In the genomic region with DNA sequence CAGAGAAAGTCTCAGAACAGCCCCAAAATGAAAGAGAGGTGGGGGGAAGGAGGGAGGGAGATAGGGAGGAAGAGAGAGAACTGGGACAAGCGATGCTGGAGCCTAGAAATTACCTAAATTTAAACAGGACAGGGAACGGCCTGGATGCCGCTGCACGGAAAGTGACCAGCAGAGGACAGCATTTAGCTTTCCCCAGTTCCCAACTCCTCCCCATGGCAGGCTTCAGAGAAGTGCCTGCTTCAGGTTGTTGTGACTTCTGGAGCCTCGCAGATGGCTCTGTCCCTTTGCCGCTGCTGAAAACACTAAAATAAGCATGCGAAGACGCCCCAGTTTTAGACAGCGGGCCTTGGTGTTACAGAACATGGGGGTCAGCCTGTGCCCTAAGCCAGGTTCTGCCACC, we compare ENCODE assay signal across 8 mouse cellular contexts. TPM values are rescaled to one million over a fixed set of nuclear protein-coding genes. Genes with fewer than 3 reads are reported as not detected.
DNase-seq lines count a peak whose midpoint lies in the region; ATAC-seq and TF ChIP-seq lines count a peak whose summit lies in the region.

No protein-coding gene starts in this region.

- 8% methylated on average over 9 of the region's 9 CpGs for WGBS in embryonic facial prominence, embryonic 11.5 days
- WGBS in heart, embryonic 15.5 days = 9% methylated on average over 9 of the region's 9 CpGs
- WGBS in lung, embryonic 16.5 days = 7% methylated on average over 9 of the region's 9 CpGs

- H3K9me3 ChIP-seq in E14TG2a.4 (ENCODE audit: low read length) = no peaks in the 10 kb centered on the region
- no peaks in the 10 kb centered on the region for H3K9me3 ChIP-seq in embryonic facial prominence, embryonic 11.5 days (replicated peaks; ENCODE audit: control insufficient read depth, low read length)
- H3K9me3 ChIP-seq in heart, embryonic 15.5 days (replicated peaks) = no peaks in the 10 kb centered on the region
- H3K9me3 ChIP-seq in lung, embryonic 16.5 days (ENCODE audit: control insufficient read depth, low read length) = no peaks in the 10 kb centered on the region

- ATAC-seq in embryonic facial prominence, embryonic 11.5 days (replicated peaks; ENCODE audit: insufficient number of reproducible peaks, low FRiP score, low TSS enrichment, low read depth) = no peak
- 0 out of 2 replicates have a peak, but pooled peaks have one; percentile 58 for ATAC-seq in heart, embryonic 15.5 days (replicated peaks; ENCODE audit: insufficient number of reproducible peaks, insufficient read depth, low FRiP score, low read depth)
- peak; percentile 93 for ATAC-seq in lung, embryonic 16.5 days (ENCODE audit: low read depth)
- no peak for ATAC-seq in inflammation-experienced regulatory T-cells, adult 6 months

- H3K4me3 ChIP-seq in E14TG2a.4 (replicated peaks; ENCODE audit: low read length) = no peak overlapping the region
- H3K4me3 ChIP-seq in embryonic facial prominence, embryonic 11.5 days (ENCODE audit: low read depth, low read length) = no peak overlapping the region
- no peak overlapping the region for H3K4me3 ChIP-seq in heart, embryonic 15.5 days
- no peak overlapping the region for H3K4me3 ChIP-seq in lung, embryonic 16.5 days (ENCODE audit: low read length)

- H3K4me1 ChIP-seq in E14TG2a.4 (replicated peaks; ENCODE audit: low read depth, low read length) = peaks cover 44% of the 10 kb centered on the region
- no peaks in the 10 kb centered on the region for H3K4me1 ChIP-seq in embryonic facial prominence, embryonic 11.5 days (ENCODE audit: control insufficient read depth, insufficient read depth, low read length)
- H3K4me1 ChIP-seq in heart, embryonic 15.5 days (replicated peaks) = peaks cover 3% of the 10 kb centered on the region; the same call in 1 of the 2 replicates
- H3K4me1 ChIP-seq in lung, embryonic 16.5 days (replicated peaks; ENCODE audit: control insufficient read depth, insufficient read depth, low read length) = no peaks in the 10 kb centered on the region

- peak overlapping the region; percentile 13; the same call in 1 of the 2 replicates for H3K9ac ChIP-seq in embryonic facial prominence, embryonic 11.5 days (replicated peaks; ENCODE audit: low read length)
- H3K9ac ChIP-seq in heart, embryonic 15.5 days = no peak overlapping the region
- H3K9ac ChIP-seq in lung, embryonic 16.5 days (ENCODE audit: low read length) = no peak overlapping the region

- peak; percentile 82 for DNase-seq in adrenal gland, postnatal 10 days
- DNase-seq in embryonic facial prominence, embryonic 11.5 days (ENCODE audit: low spot score) = peak; percentile 84
- DNase-seq in kidney, postnatal 36 days = peak; percentile 59 to 80
- DNase-seq in retina, embryonic 14.5 days (ENCODE audit: low spot score) = peak; percentile 82

- no peaks in the 10 kb centered on the region for H3K36me3 ChIP-seq in E14TG2a.4 (ENCODE audit: insufficient read depth, low read length)
- H3K36me3 ChIP-seq in embryonic facial prominence, embryonic 11.5 days (replicated peaks; ENCODE audit: control insufficient read depth, insufficient read depth, low read depth, low read length) = no peaks in the 10 kb centered on the region; the same call in 1 of the 2 replicates
- no peaks in the 10 kb centered on the region for H3K36me3 ChIP-seq in heart, embryonic 15.5 days
- H3K36me3 ChIP-seq in lung, embryonic 16.5 days (ENCODE audit: control insufficient read depth, insufficient read depth, low read length) = no peaks in the 10 kb centered on the region

- H3K27ac ChIP-seq in embryonic facial prominence, embryonic 11.5 days (replicated peaks; ENCODE audit: low read depth, low read length) = no peak overlapping the region
- H3K27ac ChIP-seq in heart, embryonic 15.5 days = no peak overlapping the region
- no peak overlapping the region for H3K27ac ChIP-seq in lung, embryonic 16.5 days (ENCODE audit: low read length)

- TF ChIP-seq CTCF in E14TG2a.4 (conservative IDR thresholded peaks at IDR 0.05; ENCODE audit: low read length) = peak; percentile 98

- H3K27me3 ChIP-seq in E14TG2a.4 (ENCODE audit: insufficient read depth, low read length) = no peaks in the 10 kb centered on the region
- H3K27me3 ChIP-seq in embryonic facial prominence, embryonic 11.5 days (ENCODE audit: control insufficient read depth, insufficient read depth, low read length) = no peaks in the 10 kb centered on the region
- H3K27me3 ChIP-seq in heart, embryonic 15.5 days = no peaks in the 10 kb centered on the region
- H3K27me3 ChIP-seq in lung, embryonic 16.5 days (ENCODE audit: control insufficient read depth, insufficient read depth, low read depth, low read length) = no peaks in the 10 kb centered on the region

- no peak overlapping the region for H3K4me2 ChIP-seq in embryonic facial prominence, embryonic 11.5 days (ENCODE audit: low read depth, low read length)
- no peak overlapping the region for H3K4me2 ChIP-seq in heart, embryonic 15.5 days
- no peak overlapping the region for H3K4me2 ChIP-seq in lung, embryonic 16.5 days (ENCODE audit: low read depth, low read length)

RNA-seq across cellular contexts. Expression of a gene that starts 25.5 kb away (rescaled TPM):
- total RNA-seq in adrenal gland, postnatal 10 days (2021) = 10 to 100 TPM; 48.8 to 56.2 TPM
- polyA plus RNA-seq in embryonic facial prominence, embryonic 11.5 days (2014; fragmentation: Nextera tagmentation; extraction: Ambion mirVana) = 7.1 and 9.1 TPM in 2 replicates
- polyA plus RNA-seq in heart, embryonic 15.5 days (2015; fragmentation: Nextera tagmentation; extraction: Ambion mirVana) = 27.0 and 31.6 TPM in 2 replicates
- polyA plus RNA-seq in lung, embryonic 16.5 days (2015; fragmentation: Nextera tagmentation; extraction: Ambion mirVana) = 32.0 and 34.2 TPM in 2 replicates
- polyA plus RNA-seq in inflammation-experienced regulatory T-cells, adult 6 months (2017; shearing (Covaris generic)) = 10 to 100 TPM; 55.1 to 93.1 (median 65.4) TPM

RNA-seq across cellular contexts. Expression of a gene that starts 47.6 kb away (rescaled TPM):
- total RNA-seq in adrenal gland, postnatal 10 days (2021) = 10 to 100 TPM; 40.5 to 42.0 TPM
- polyA plus RNA-seq in embryonic facial prominence, embryonic 11.5 days (2014; fragmentation: Nextera tagmentation; extraction: Ambion mirVana) = 23.6 and 24.5 TPM in 2 replicates
- 22.4 and 26.8 TPM in 2 replicates for polyA plus RNA-seq in heart, embryonic 15.5 days (2015; fragmentation: Nextera tagmentation; extraction: Ambion mirVana)
- 12.8 and 14.6 TPM in 2 replicates for polyA plus RNA-seq in lung, embryonic 16.5 days (2015; fragmentation: Nextera tagmentation; extraction: Ambion mirVana)
- polyA plus RNA-seq in inflammation-experienced regulatory T-cells, adult 6 months (2017; shearing (Covaris generic)) = under 1 TPM; 0.11 to 0.28 (median 0.23) TPM

Comparison
In these comparisons a context has a peak if more than half of its experiments do, and no peak if none do; other contexts are left out.
1. ATAC-seq: peak in heart, embryonic 15.5 days (single experiment) and lung, embryonic 16.5 days (single experiment); none in embryonic facial prominence, embryonic 11.5 days (single experiment) and inflammation-experienced regulatory T-cells, adult 6 months (single experiment).
2. RNA of a gene that starts 47.6 kb away (polyA plus RNA-seq): 23.6 to 24.5 TPM in embryonic facial prominence, embryonic 11.5 days, 22.4 to 26.8 TPM in heart, embryonic 15.5 days and 12.8 to 14.6 TPM in lung, embryonic 16.5 days; 0.11 to 0.28 TPM in inflammation-experienced regulatory T-cells, adult 6 months; every median in the first group is over 10 times any median in the second.
3. Peak in every context shown above with its lines, with median percentiles within 50 percentile points of each other: DNase-seq.